Mouse (Mus musculus) thymus, adult 2 months (tissue): ENCODE measurements around the gene Tmem88b. TPM values are rescaled to one million over a fixed set of nuclear protein-coding genes. Genes with fewer than 3 reads are reported as not detected.
A peak's percentile ranks its signal among the peaks of the same experiment; 100 is the strongest.
"Not testable (repeated sequence)": the region's sequence is repeated elsewhere in the genome, so short reads cannot be mapped to it uniquely, and the experiment has no call there.

Experiments
- DNase-seq: peaks from one replicate; pipeline ENCODE4 v3.0.0; 2021
- H3K27ac ChIP-seq: fragments of 200-500 bp; 2 replicates; pipeline ENCODE4 v1.5.1; 2012; ENCODE audit warnings: low read length, control low read depth; ENCODE audit not compliant: control insufficient read depth, insufficient read depth
- H3K27me3 ChIP-seq: fragments of 200-500 bp; 2 replicates; pipeline ENCODE4 v1.6.1; 2012; ENCODE audit warnings: mild to moderate bottlenecking, low read length, moderate library complexity, mixed read lengths; ENCODE audit not compliant: control insufficient read depth, insufficient read depth
- H3K36me3 ChIP-seq: fragments of 200-500 bp; 2 replicates; pipeline ENCODE4 v1.6.1; 2012; ENCODE audit warnings: mild to moderate bottlenecking, low read length, moderate library complexity; ENCODE audit not compliant: control insufficient read depth, insufficient read depth
- H3K4me1 ChIP-seq: fragments of 200-500 bp; replicated peaks from 2 replicates; pipeline ENCODE4 v1.6.1; 2012; ENCODE audit warnings: low read length; ENCODE audit not compliant: control insufficient read depth, insufficient read depth
- H3K4me3 ChIP-seq: fragments of 200-500 bp; 2 replicates; pipeline ENCODE4 v1.5.1; 2012; ENCODE audit warnings: mild to moderate bottlenecking, low read length, control low read depth, moderate library complexity; ENCODE audit not compliant: control insufficient read depth, insufficient read depth
- CTCF ChIP-seq: fragments of 200-500 bp; IDR thresholded peaks from 2 replicates; pipeline ENCODE4 v1.5.1; 2012; ENCODE audit warnings: mild to moderate bottlenecking, control low read depth, low read length, moderate library complexity, borderline replicate concordance; ENCODE audit not compliant: control insufficient read depth, poor library complexity, insufficient read depth; ENCODE audit errors: extremely low read depth
- POLR2A ChIP-seq: fragments of 200-500 bp; IDR thresholded peaks from 2 replicates; pipeline ENCODE4 v1.6.1; 2012; ENCODE audit warnings: mild to moderate bottlenecking, low read length, control low read depth, moderate library complexity; ENCODE audit not compliant: control insufficient read depth, poor library complexity, insufficient read depth; ENCODE audit errors: extremely low read depth
- WGBS: fragments of 180-500 bp; shearing (Covaris S2); methylation state at CpG from one replicate; pipeline ENCODE4 v1.1.7; 2018; 5-methylcytosine and 5-hydroxymethylcytosine counted together
- polyA plus RNA-seq: library from polyadenylated mRNA; depleted of rRNA; stranded (reverse); fragments of >200 nt; gene quantifications from 2 replicates; pipeline ENCODE4 v1.2.3, GENCODE M21; 2012

The Tmem88b gene
- polyA plus RNA-seq, 1 experiment = 0.58 TPM

- 88% methylated on average over 3 of the region's 3 CpGs for WGBS
- no peaks in the 10 kb centered on the region for H3K27me3 ChIP-seq
- H3K36me3 ChIP-seq = no peaks in the 10 kb centered on the region
- no peak for DNase-seq
- no peak overlapping the region for H3K27ac ChIP-seq
- no peak overlapping the region for H3K4me3 ChIP-seq
- no peak for TF ChIP-seq CTCF
- TF ChIP-seq POLR2A = no peak
- H3K4me1 ChIP-seq = no peaks in the 10 kb centered on the region
Observed at GRCm38 (mm10) chr4:155790650-155791161, 5.0 kb upstream of the Tmem88b start.

- H3K27ac ChIP-seq = no peak within 1 kb of the TSS
- no peaks in the 10 kb centered on the region for H3K36me3 ChIP-seq
- WGBS = 95% methylated on average over 3 of the region's 3 CpGs
- no peaks in the 10 kb centered on the region for H3K27me3 ChIP-seq
- TF ChIP-seq POLR2A (no peak), CTCF (no peak)
- H3K4me3 ChIP-seq = no peak within 1 kb of the TSS
- H3K4me1 ChIP-seq = no peaks in the 10 kb centered on the region
- DNase-seq = no peak
Observed at GRCm38 (mm10) chr4:155790021-155790489, 4.4 kb upstream of the Tmem88b start, which contains the start of gene Ankrd65. Gene Ankrd65, plus strand, starts transcription at chr4:155790439.

- not testable (repeated sequence) for H3K27me3 ChIP-seq, H3K4me3 ChIP-seq, H3K4me1 ChIP-seq, DNase-seq, H3K36me3 ChIP-seq, H3K27ac ChIP-seq
- WGBS = 93% methylated on average over 4 of the region's 4 CpGs
Observed at GRCm38 (mm10) chr4:155788833-155789232, 3.2 kb upstream of the Tmem88b start.

- TF ChIP-seq CTCF (no peak), POLR2A (no peak)
- DNase-seq = no peak
- WGBS = 75% methylated on average over 3 of the region's 3 CpGs
- H3K27ac ChIP-seq = no peak overlapping the region
- no peaks in the 10 kb centered on the region for H3K36me3 ChIP-seq
- 0 out of 2 replicates have a peak, but pooled peaks cover 5% of the 10 kb centered on the region for H3K4me1 ChIP-seq
- peaks cover 4% of the 10 kb centered on the region; the same call in 1 of the 2 replicates for H3K27me3 ChIP-seq
- no peak overlapping the region for H3K4me3 ChIP-seq
Observed at GRCm38 (mm10) chr4:155788300-155788699, 2.6 kb upstream of the Tmem88b start.

GRCm38 (mm10) chr4:155785246-155785645 lies 428 bp downstream of the Tmem88b start:
- peaks cover 4% of the 10 kb centered on the region; the same call in 1 of the 2 replicates for H3K27me3 ChIP-seq
- no peak overlapping the region for H3K27ac ChIP-seq
- no peaks in the 10 kb centered on the region for H3K36me3 ChIP-seq
- 0 out of 2 replicates have a peak, but pooled peaks cover 5% of the 10 kb centered on the region for H3K4me1 ChIP-seq
- 94% methylated on average over 10 of the region's 10 CpGs for WGBS
- no peak for DNase-seq
- no peak overlapping the region for H3K4me3 ChIP-seq
- TF ChIP-seq CTCF = no peak
- no peak for TF ChIP-seq POLR2A

- DNase-seq = peak; percentile 77
- WGBS = 1% methylated on average over 52 of the region's 52 CpGs
- TF ChIP-seq POLR2A (no peak), CTCF (peak; percentile 52; the same call in 1 of the 2 replicates)
- Histone ChIP-seq H3K4me1 (0 out of 2 replicates have a peak, but pooled peaks cover 5% of the 10 kb centered on the region), H3K27ac (no peak overlapping the region), H3K4me3 (peak overlapping the region; percentile 62), H3K27me3 (peaks cover 4% of the 10 kb centered on the region; the same call in 1 of the 2 replicates), H3K36me3 (no peaks in the 10 kb centered on the region)
Observed at GRCm38 (mm10) chr4:155784081-155784701, 1.5 kb downstream of the Tmem88b start.

- H3K27ac ChIP-seq = no peak overlapping the region
- WGBS = 47% methylated on average over 16 of the region's 16 CpGs
- 0 out of 2 replicates have a peak, but pooled peaks cover 5% of the 10 kb centered on the region for H3K4me1 ChIP-seq
- H3K4me3 ChIP-seq = no peak overlapping the region; the same call in 1 of the 2 replicates
- peaks cover 4% of the 10 kb centered on the region; the same call in 1 of the 2 replicates for H3K27me3 ChIP-seq
- H3K36me3 ChIP-seq = no peaks in the 10 kb centered on the region
- TF ChIP-seq POLR2A (no peak), CTCF (no peak)
- no peak for DNase-seq
Observed at GRCm38 (mm10) chr4:155783486-155784080, 2.1 kb downstream of the Tmem88b start.
